Mouse (Mus musculus) large intestine, adult 2 months (tissue): ENCODE data around the gene Gm10198. TPM values are rescaled to one million over a fixed set of nuclear protein-coding genes. Genes with fewer than 3 reads are reported as not detected.

Experiments
- DNase-seq: peaks from one replicate; pipeline ENCODE4 v3.0.0-alpha.2; 2012; ENCODE audit warnings: low read depth, low spot score
- WGBS: fragments of 180-500 bp; shearing (Covaris S2); methylation state at CpG from one replicate; pipeline ENCODE4 v1.1.7; 2018; 5-methylcytosine and 5-hydroxymethylcytosine counted together
- polyA plus RNA-seq: library from polyadenylated mRNA; depleted of rRNA; stranded (reverse); fragments of >200 nt; gene quantifications from 2 replicates; pipeline ENCODE4 v1.2.3, GENCODE M21; 2012; rRNA removed

Gene Gm10198
- polyA plus RNA-seq: not detected in 2 replicates

GRCm38 (mm10) chr13:111592485-111592884 is at the start of gene Gm10198:
Gene Gm10198, plus strand, starts transcription at chr13:111592785.
- no peak for DNase-seq

- WGBS: 71% methylated on average over 5 of the region's 5 CpGs
- DNase-seq: no peak
Measured at GRCm38 (mm10) chr13:111545286-111545685, 47.3 kb upstream of the Gm10198 start.

DNA sequence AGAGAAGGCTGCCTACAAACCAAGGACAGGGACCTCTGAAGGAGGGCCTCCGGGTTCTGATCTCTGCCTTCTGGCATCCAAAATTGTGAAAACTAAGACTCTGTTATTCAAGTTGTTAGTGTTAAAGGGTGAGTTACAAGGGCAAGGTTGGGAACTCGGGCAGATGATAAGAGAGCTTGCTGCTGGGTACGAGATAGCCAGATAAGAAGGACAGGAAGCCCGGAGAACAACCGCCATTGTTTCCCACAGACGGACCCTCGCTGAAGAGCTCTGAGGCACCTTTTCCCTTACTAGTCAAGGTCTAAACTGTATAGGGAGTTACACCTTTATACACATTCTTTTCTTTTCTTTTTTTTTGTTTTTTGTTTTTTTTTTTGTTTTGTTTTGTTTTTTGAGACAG is 39.8 kb upstream of the Gm10198 start:
- DNase-seq: no peak

GRCm38 (mm10) chr13:111553182-111553581 is 39.4 kb upstream of the Gm10198 start:
- WGBS: 86% methylated on average over 7 of the region's 7 CpGs
- no peak for DNase-seq

More for the DNA sequence above, 39.8 kb upstream of the Gm10198 start:
- 86% methylated on average over 7 of the region's 7 CpGs for WGBS

DNA sequence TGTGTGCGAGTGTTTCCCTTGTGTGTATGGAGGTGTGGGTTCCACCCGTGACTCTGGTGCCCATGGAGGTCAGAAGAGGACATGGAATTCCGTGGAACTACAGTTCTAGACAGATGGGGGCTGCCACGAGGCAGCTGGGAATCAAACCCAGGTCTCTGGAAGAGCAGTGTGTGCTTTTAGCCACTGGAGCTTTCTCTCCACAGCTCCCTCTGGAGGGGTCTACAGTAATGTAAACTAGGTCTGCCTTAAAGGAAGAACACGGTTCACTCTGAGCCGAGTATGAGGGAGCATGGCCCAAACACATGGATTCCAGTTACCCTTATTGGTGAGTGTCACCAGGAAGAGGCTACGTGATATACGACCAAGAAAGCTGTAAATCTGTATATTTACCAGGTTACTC is 38.6 kb upstream of the Gm10198 start:
- no peak for DNase-seq
- WGBS: 67% methylated on average over 8 of the region's 8 CpGs

- 7% methylated on average over 8 of the region's 8 CpGs for WGBS
Measured at GRCm38 (mm10) chr13:111555333-111555732, 37.3 kb upstream of the Gm10198 start.

GRCm38 (mm10) chr13:111556375-111556774 is 36.2 kb upstream of the Gm10198 start:
- DNase-seq: no peak
- WGBS: 85% methylated on average over 4 of the region's 4 CpGs

More at GRCm38 (mm10) chr13:111555333-111555732, 37.3 kb upstream of the Gm10198 start:
- no peak for DNase-seq

GRCm38 (mm10) chr13:111560152-111560551 is 32.4 kb upstream of the Gm10198 start:
- WGBS: 91% methylated on average over 3 of the region's 3 CpGs
- DNase-seq: no peak

DNA sequence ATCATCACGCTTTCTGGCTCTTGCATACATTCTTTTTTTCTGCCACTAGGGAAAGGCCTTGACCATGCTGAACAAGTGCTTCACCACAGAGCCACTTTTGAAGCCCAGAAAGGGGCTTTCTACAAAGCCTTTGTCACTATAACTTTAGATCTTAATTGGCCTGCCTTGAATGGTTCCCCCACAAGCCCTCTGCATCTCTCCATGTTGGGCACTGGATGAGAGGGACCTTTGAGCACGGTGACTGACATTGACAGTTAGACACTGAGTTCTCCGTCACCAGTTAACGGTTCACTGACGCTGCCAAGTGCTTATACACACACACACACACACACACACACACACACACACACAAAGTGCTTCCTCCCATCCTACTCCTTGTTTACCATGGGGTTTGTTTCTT is 30.0 kb upstream of the Gm10198 start:
- no peak for DNase-seq
- 72% methylated on average over 5 of the region's 5 CpGs for WGBS

DNA sequence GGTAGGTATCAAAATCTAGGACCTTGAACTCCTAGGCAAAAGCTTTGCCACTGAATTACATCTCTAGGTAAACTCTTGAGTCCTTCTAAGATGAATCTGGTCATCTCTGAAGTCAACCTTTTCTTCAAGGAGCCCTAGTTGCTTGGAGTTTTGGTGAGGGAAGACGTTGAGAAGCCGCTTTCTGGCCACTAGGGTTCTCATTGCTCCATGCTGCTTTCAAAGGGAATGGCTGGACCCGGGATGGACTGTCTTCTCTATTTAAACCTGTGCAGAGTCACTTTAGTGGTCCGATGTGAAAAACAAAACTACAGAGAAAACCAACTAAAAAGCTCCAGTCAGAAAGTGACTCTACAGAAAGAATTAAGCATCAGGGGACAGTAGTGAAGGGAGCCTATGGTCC is 18.4 kb upstream of the Gm10198 start:
- WGBS: 27% methylated on average over 4 of the region's 4 CpGs
- DNase-seq: peak; percentile 29

DNA sequence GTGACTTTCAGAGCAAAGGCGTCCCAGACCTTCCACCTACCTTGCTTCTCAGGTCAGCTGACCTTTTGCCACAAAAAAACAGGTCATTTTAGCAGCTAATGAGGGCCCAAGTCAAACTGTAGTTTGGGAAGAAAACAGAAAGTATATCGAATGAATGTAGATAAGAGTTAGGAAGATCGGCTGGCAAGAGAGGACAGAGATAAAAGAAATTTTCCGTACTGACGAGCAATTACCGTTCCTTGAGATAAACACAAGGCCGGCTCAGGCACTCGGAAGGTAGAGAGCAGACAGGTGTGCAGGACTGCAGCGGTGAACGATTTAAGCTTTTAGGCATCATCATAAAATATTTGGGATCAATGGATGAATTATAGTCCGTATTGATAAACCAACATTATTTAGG is 15.4 kb upstream of the Gm10198 start:
- 96% methylated on average over 11 of the region's 11 CpGs for WGBS
- DNase-seq: no peak

DNA sequence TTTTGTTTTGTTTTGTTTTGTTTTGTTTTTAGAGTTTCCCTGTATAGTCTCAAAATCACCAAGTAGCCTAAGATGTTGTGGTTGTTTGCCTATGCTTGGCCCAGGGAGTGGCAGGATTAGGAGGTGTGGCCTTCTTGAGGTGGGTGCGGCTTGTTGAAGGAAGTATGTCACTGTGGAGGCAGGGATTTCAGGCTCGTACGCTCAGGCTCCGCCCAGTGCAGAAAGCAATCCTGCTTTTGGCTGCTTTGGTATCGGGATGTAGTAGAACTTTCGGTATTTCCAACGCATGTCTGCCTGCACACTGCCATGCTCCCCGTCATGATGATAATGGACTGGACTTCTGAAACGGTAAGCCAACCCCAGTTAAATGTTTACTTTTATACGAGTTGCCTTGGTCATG is 12.5 kb upstream of the Gm10198 start:
- DNase-seq: no peak
- 83% methylated on average over 10 of the region's 10 CpGs for WGBS

DNA sequence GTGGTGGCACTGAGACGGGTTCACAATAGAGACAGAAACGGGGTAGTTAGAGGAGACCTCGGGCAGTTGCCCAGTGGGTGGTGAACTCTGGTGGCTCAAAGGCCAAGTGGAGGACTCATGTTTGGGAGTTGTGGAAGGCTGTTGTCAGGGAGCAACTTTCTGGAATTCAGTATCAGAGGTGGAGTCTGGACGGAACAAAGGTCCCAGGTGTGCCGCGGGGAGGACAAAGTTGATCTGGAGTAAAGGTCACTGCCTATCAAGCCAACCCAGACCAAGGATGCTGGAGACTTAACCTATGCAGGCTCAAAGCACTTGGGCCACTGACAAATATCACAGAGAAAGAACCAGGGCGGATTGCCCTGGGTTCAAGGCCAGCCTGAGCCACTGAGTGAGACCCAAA is 5.5 kb downstream of the Gm10198 start:
- DNase-seq: no peak
- 48% methylated on average over 7 of the region's 7 CpGs for WGBS

DNA sequence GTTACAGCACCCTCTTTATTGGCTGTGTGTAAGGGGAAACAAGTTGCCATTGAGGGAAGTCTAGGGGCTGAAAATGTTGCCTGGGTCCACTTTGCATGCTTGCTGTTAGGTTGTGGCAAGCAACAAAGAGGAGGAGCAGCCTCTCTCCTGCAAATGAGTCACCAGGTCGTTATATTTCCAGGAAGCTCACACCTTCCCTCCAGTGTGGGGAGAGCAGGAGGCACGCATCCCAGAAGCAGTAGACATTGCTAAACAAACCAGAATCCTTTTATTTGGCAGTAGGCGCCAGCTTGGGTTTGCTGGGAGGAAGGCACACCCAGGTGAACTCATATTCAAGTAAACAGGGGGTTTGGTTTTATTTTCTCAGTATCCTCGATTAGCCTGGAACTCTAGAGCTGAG is 8.8 kb downstream of the Gm10198 start:
- DNase-seq: peak; percentile 67
- 20% methylated on average over 4 of the region's 4 CpGs for WGBS

DNA sequence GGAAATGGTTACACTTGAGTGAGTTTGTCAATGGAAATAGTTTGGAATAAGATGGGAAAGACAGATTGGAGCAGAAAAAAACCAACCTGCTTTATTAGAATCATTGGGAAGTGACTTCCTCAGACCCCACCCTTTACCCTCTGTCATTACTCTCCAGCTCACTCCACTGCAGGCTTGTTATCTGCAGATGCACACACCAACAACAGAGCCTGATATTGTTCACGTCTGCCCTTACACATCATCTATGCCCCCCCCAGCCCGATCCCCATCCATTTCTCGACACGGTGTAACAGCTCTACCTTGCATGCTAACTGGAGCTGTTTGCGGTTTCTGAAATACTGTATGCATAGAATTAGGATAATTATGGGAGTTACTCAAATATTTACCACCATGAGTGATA is 12.2 kb downstream of the Gm10198 start:
- no peak for DNase-seq
- WGBS: 77% methylated on average over 5 of the region's 5 CpGs

- DNase-seq: no peak
- 70% methylated on average over 13 of the region's 13 CpGs for WGBS
Measured at GRCm38 (mm10) chr13:111616168-111617125, 23.9 kb downstream of the Gm10198 start.

DNA sequence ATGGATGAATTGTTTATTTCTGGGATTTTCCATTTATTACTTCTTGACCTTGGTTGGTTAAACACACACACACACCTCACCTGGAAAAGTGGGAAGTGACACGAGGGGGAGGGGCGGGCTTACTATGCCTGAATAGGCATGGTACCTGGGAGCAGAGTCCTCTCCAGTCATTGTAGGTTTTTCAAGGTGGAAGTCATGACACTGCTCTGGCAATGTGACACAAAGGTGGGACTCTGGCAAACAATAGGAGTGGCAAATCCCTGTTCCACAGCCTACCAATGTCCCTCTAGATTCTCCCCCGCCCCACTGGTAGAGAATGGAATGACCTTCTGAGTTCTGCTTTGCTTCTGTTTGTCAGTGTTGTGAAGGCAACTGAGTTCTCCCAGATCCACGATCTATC is 27.8 kb downstream of the Gm10198 start:
- WGBS: 37% methylated on average over 4 of the region's 4 CpGs
- DNase-seq: no peak

DNA sequence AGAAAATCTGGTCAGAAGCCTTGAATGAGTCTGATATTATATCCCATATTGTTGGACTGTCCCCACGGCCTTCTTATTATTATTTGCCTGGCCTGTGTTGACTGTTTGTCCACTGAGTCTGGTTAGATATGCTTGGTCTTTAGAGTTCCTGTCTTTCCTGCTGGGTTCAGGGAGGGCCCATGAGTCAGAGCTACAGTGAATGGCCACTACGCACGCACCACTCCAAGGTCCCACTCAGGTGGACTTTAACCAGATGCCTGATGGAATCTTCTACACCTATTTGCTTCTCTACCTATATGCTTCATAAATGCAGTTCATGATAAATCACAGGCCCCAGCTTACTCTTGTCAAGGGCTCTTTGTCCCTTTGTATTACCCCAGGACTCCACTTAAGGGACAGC is 29.8 kb downstream of the Gm10198 start:
- DNase-seq: no peak
- WGBS: 79% methylated on average over 3 of the region's 3 CpGs

GRCm38 (mm10) chr13:111623112-111623511 is 30.5 kb downstream of the Gm10198 start:
- DNase-seq: no peak
- WGBS: 54% methylated on average over 7 of the region's 7 CpGs

- no peak for DNase-seq
- WGBS: 71% methylated on average over 6 of the region's 6 CpGs
Measured at GRCm38 (mm10) chr13:111624115-111624514, 31.5 kb downstream of the Gm10198 start.
